Mouse (Mus musculus) thymus, adult 2 months (tissue): Measurements from ENCODE around the gene Gm37419.

Source experiments
- CTCF ChIP-seq: fragments of 200-500 bp; IDR thresholded peaks from 2 replicates; pipeline ENCODE4 v1.5.1; 2012; ENCODE audit warnings: mild to moderate bottlenecking, control low read depth, low read length, moderate library complexity, borderline replicate concordance; ENCODE audit not compliant: control insufficient read depth, poor library complexity, insufficient read depth; ENCODE audit errors: extremely low read depth
- POLR2A ChIP-seq: fragments of 200-500 bp; IDR thresholded peaks from 2 replicates; pipeline ENCODE4 v1.6.1; 2012; ENCODE audit warnings: mild to moderate bottlenecking, low read length, control low read depth, moderate library complexity; ENCODE audit not compliant: control insufficient read depth, poor library complexity, insufficient read depth; ENCODE audit errors: extremely low read depth

DNA sequence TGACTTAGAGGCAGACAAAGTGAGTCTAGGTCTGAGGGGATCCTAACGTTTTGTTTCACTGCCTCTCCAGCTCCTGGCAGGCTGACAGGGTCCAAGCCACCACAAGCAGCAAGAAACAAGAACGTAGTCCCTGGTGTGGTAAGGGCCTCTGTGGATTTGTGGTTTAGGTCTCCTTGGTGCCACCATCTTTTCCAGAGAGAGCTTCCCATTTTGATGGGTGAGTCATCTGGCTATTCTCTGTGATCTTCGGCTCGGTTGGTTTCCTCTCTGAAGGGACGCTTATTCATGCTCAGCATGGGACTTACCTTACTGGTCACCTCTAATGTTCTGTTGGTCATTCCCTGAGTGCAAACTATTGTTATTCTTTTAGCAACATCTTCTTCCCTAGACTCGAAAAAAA, 28.0 kb downstream of the Gm37419 start:
- no peak for TF ChIP-seq POLR2A
- TF ChIP-seq CTCF, result no peak
